Mouse (Mus musculus): ENCODE measurements around the gene Manbal.

The Manbal gene

GRCm38 (mm10) chr2:157412497-157412896 is 45.1 kb downstream of the Manbal start:
- no peak for DNase-seq (ENCODE audit: low read depth)

- no peak for DNase-seq (ENCODE audit: low read depth)
These were observed 49.8 kb downstream of the Manbal start for GRCm38 (mm10) chr2:157417229-157417628.

GRCm38 (mm10) chr2:157418206-157418605 is 50.8 kb downstream of the Manbal start, which contains the start of gene Src:
TSS of gene Src (plus strand) at chr2:157418444.
- no peak for DNase-seq (ENCODE audit: low read depth)

GRCm38 (mm10) chr2:157418609-157419071 is 51.2 kb downstream of the Manbal start:
- DNase-seq (ENCODE audit: low read depth), result no peak

GRCm38 (mm10) chr2:157419506-157419905 is 52.1 kb downstream of the Manbal start:
- no peak for DNase-seq (ENCODE audit: low read depth)

- no peak for DNase-seq (ENCODE audit: low read depth)
These were observed 53.0 kb downstream of the Manbal start for GRCm38 (mm10) chr2:157420404-157420803.

GRCm38 (mm10) chr2:157422062-157422655 is 54.8 kb downstream of the Manbal start:
- DNase-seq (ENCODE audit: low read depth), result no peak

GRCm38 (mm10) chr2:157422854-157423705 is 55.7 kb downstream of the Manbal start:
- DNase-seq (ENCODE audit: low read depth), result no peak

- DNase-seq (ENCODE audit: low read depth), result no peak
These were observed 56.3 kb downstream of the Manbal start for GRCm38 (mm10) chr2:157423706-157424125.

GRCm38 (mm10) chr2:157424126-157424903 is 56.9 kb downstream of the Manbal start:
- no peak for DNase-seq (ENCODE audit: low read depth)

GRCm38 (mm10) chr2:157424904-157425642 is 57.7 kb downstream of the Manbal start:
- no peak for DNase-seq (ENCODE audit: low read depth)

- DNase-seq (ENCODE audit: low read depth), result no peak
These were observed 58.2 kb downstream of the Manbal start for GRCm38 (mm10) chr2:157425643-157425988.

- no peak for DNase-seq (ENCODE audit: low read depth)
These were observed 58.8 kb downstream of the Manbal start for GRCm38 (mm10) chr2:157426171-157426570.

GRCm38 (mm10) chr2:157427164-157427563 is 59.8 kb downstream of the Manbal start:
- DNase-seq (ENCODE audit: low read depth), result no peak

- DNase-seq (ENCODE audit: low read depth), result no peak
These were observed 61.2 kb downstream of the Manbal start for GRCm38 (mm10) chr2:157428351-157429139.

- DNase-seq (ENCODE audit: low read depth), result no peak
These were observed 62.3 kb downstream of the Manbal start for GRCm38 (mm10) chr2:157429735-157430134.

GRCm38 (mm10) chr2:157430667-157431429 is 63.5 kb downstream of the Manbal start:
- DNase-seq (ENCODE audit: low read depth), result no peak

GRCm38 (mm10) chr2:157431912-157432311 is 64.5 kb downstream of the Manbal start:
- no peak for DNase-seq (ENCODE audit: low read depth)

GRCm38 (mm10) chr2:157432476-157432875 is 65.1 kb downstream of the Manbal start:
- no peak for DNase-seq (ENCODE audit: low read depth)

GRCm38 (mm10) chr2:157434041-157434440 is 66.6 kb downstream of the Manbal start:
- no peak for DNase-seq (ENCODE audit: low read depth)
